Mouse (Mus musculus) MEL (cell line): ENCODE results near the gene Tmem184b. TPM values are rescaled to one million over a fixed set of nuclear protein-coding genes. Genes with fewer than 3 reads are reported as not detected.

ENCODE experiments used
- DNase-seq: peaks from one replicate; pipeline ENCODE4 v3.0.0; 2011; ENCODE audit warnings: low read depth, low spot score
- H3K27ac ChIP-seq: 2 replicates; pipeline ENCODE4 v1.5.1; 2012; ENCODE audit warnings: low read depth, mild to moderate bottlenecking, control low read depth, low read length, moderate library complexity; ENCODE audit not compliant: control insufficient read depth
- H3K27me3 ChIP-seq, 2 experiments: fragments of 150-350 bp in 1 of 2; sonication (generic) in 1 of 2; 2 replicates each; pipeline ENCODE4 v1.6.1; 2012; ENCODE audit warnings: low read length in 2 of 2, mild to moderate bottlenecking in 2 of 2, improper control_type of control experiment in 1 of 2, moderate library complexity in 1 of 2; ENCODE audit not compliant: insufficient read depth in 2 of 2, control insufficient read depth in 1 of 2
- H3K36me3 ChIP-seq, 2 experiments: 2 replicates each; pipeline ENCODE4 v1.6.1; 2012 to 2014; ENCODE audit warnings: low read length in 2 of 2, improper control_type of control experiment in 1 of 2, inconsistent platforms in 1 of 2, mild to moderate bottlenecking in 1 of 2; ENCODE audit not compliant: insufficient read depth in 2 of 2, control insufficient read depth in 1 of 2
- H3K4me1 ChIP-seq, 2 experiments: fragments of 150-350 bp in 1 of 2; sonication (generic) in 1 of 2; 2 replicates each; pipeline ENCODE4 v1.6.1; 2012; ENCODE audit warnings: low read length in 2 of 2, improper control_type of control experiment in 1 of 2, mild to moderate bottlenecking in 1 of 2; ENCODE audit not compliant: insufficient read depth in 2 of 2, control insufficient read depth in 1 of 2
- H3K4me3 ChIP-seq, 2 experiments: fragments of 150-350 bp in 1 of 2; sonication (generic) in 1 of 2; 2 replicates each; pipeline ENCODE4 v1.5.1; 2012; ENCODE audit warnings: low read depth in 2 of 2, low read length in 2 of 2, mild to moderate bottlenecking in 2 of 2, moderate library complexity in 2 of 2, control low read depth in 1 of 2, improper control_type of control experiment in 1 of 2; ENCODE audit not compliant: control insufficient read depth in 1 of 2, insufficient read depth in 1 of 2
- H3K79me2 ChIP-seq: 2 replicates; pipeline ENCODE4 v1.6.1; 2012; ENCODE audit warnings: mild to moderate bottlenecking, low read length, moderate library complexity; ENCODE audit not compliant: control insufficient read depth, poor library complexity, insufficient read depth
- H3K9ac ChIP-seq: 2 replicates; pipeline ENCODE4 v1.6.1; 2012; ENCODE audit warnings: low read depth, mild to moderate bottlenecking, control low read depth, low read length, moderate library complexity; ENCODE audit not compliant: control insufficient read depth, poor library complexity, severe bottlenecking
- H3K9me3 ChIP-seq: fragments of 150-350 bp; sonication (generic); replicated peaks from 2 replicates; pipeline ENCODE4 v1.6.1; 2012; ENCODE audit warnings: mild to moderate bottlenecking, low read length, improper control_type of control experiment, moderate library complexity; ENCODE audit not compliant: insufficient read depth
- CTCF ChIP-seq, 3 experiments: IDR thresholded peaks in 2 of 3; conservative IDR thresholded peaks in 1 of 3; 2 replicates each; pipeline ENCODE4 v1.5.1; 2011 to 2012; ENCODE audit warnings: low read length in 3 of 3, low read depth in 2 of 3, mild to moderate bottlenecking in 2 of 3, improper control_type of control experiment in 1 of 3, inconsistent platforms in 1 of 3, mixed read lengths in 1 of 3, moderate library complexity in 1 of 3; ENCODE audit not compliant: control insufficient read depth in 1 of 3, insufficient read depth in 1 of 3, poor library complexity in 1 of 3, severe bottlenecking in 1 of 3
- ETS1 ChIP-seq: IDR thresholded peaks from 2 replicates; pipeline ENCODE4 v1.6.1; 2012; ENCODE audit warnings: low read depth, mild to moderate bottlenecking, inconsistent platforms, low read length, improper control_type of control experiment, moderate library complexity
- GABPA ChIP-seq: IDR thresholded peaks from 2 replicates; pipeline ENCODE4 v1.6.1; 2012; ENCODE audit warnings: low read depth, mild to moderate bottlenecking, inconsistent platforms, low read length, improper control_type of control experiment, moderate library complexity
- JUND ChIP-seq: IDR thresholded peaks from 2 replicates; pipeline ENCODE4 v1.6.1; 2011; ENCODE audit warnings: low read depth, mild to moderate bottlenecking, improper control_type of control experiment, low read length
- MYB ChIP-seq: IDR thresholded peaks from 2 replicates; pipeline ENCODE4 v1.6.1; 2011; ENCODE audit warnings: mild to moderate bottlenecking, low read depth, low read length, improper control_type of control experiment
- NRF1 ChIP-seq: IDR thresholded peaks from 2 replicates; pipeline ENCODE4 v1.6.1; 2014; ENCODE audit warnings: low read depth, mild to moderate bottlenecking, inconsistent platforms, low read length, improper control_type of control experiment, moderate library complexity; ENCODE audit not compliant: poor library complexity, insufficient read depth, severe bottlenecking
- POLR2A ChIP-seq, 2 experiments: IDR thresholded peaks; 2 replicates each; pipeline ENCODE4 v1.6.1; 2011 to 2012; ENCODE audit warnings: low read length in 2 of 2, mild to moderate bottlenecking in 2 of 2, control low read depth in 1 of 2, improper control_type of control experiment in 1 of 2, low read depth in 1 of 2, moderate library complexity in 1 of 2; ENCODE audit not compliant: control insufficient read depth in 1 of 2, insufficient read depth in 1 of 2, poor library complexity in 1 of 2
- RAD21 ChIP-seq: IDR thresholded peaks from 2 replicates; pipeline ENCODE4 v1.6.1; 2011; ENCODE audit warnings: mild to moderate bottlenecking, low read depth, low read length, improper control_type of control experiment
- SMC3 ChIP-seq: IDR thresholded peaks from 2 replicates; pipeline ENCODE4 v1.6.1; 2011; ENCODE audit warnings: low read depth, low read length, improper control_type of control experiment
- TBP ChIP-seq: IDR thresholded peaks from 2 replicates; pipeline ENCODE4 v1.8.0; 2011; ENCODE audit warnings: low read depth, low read length, improper control_type of control experiment
- ZNF384 ChIP-seq: IDR thresholded peaks from 2 replicates; pipeline ENCODE4 v1.6.1; 2012; ENCODE audit warnings: low read depth, mild to moderate bottlenecking, inconsistent platforms, low read length, improper control_type of control experiment
- polyA plus RNA-seq, 2 experiments: library from polyadenylated mRNA; stranded (reverse) in 1 of 2; unstranded in 1 of 2; fragments of >175 nt in 1 of 2; fragments of >200 nt in 1 of 2; gene quantifications; 2 replicates each; pipeline versions ENCODE4 v1.2.1 to v1.2.4; 2012; ENCODE audit warnings: low replicate concordance in 2 of 2, low read depth in 1 of 2; ENCODE audit not compliant: insufficient read length in 2 of 2, insufficient read depth in 1 of 2, missing spikeins in 1 of 2
- total RNA-seq: library from RNA; depleted of rRNA; stranded (reverse); fragments of 300-350 nt; gene quantifications from 2 replicates; pipeline ENCODE4 v1.2.3, GENCODE M21; 2012

The Tmem184b gene
- total and polyA plus RNA-seq, 3 experiments: 7.5 to 28.4 TPM; not detected in 1

DNA sequence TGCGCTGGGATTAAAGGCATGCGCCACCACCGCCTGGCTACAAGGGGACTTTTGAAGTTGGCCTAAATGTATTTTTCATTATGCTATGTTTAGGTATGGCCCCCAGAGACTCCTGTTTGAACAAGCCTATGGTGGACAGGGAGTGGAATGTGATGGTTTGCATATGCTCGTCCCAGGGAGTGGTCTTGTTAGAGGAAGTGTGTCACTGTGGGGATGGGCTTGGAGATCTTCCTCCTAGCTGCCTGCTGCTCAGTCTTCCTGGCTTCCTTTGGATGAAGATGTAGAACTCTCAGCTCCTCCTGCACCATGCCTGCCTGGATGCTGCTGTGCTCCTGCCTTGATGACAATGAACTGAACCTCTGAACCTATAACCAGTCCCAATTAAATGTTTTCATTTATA lies 72.8 kb downstream of the Tmem184b start:
- no peak overlapping the region for H3K27ac ChIP-seq
- H3K36me3 ChIP-seq: peaks cover 0 to 18% of the 10 kb centered on the region in 2 experiments; a peak in 2 of 4 replicates
- TF ChIP-seq JUND: no peak
- 0 out of 4 replicates have a peak, but pooled peaks of 1 of the 2 experiments have one; percentile 37 for TF ChIP-seq POLR2A (IDR thresholded peaks at IDR 0.05; ENCODE audit: control insufficient read depth in 1 of 2, insufficient read depth in 1 of 2, low read depth in 1 of 2, low read length in 2 of 2, poor library complexity in 1 of 2)
- DNase-seq: peak; percentile 55
- peaks cover 19% of the 10 kb centered on the region for H3K79me2 ChIP-seq
- H3K4me1 ChIP-seq: peaks cover 2 to 30% of the 10 kb centered on the region in 2 experiments
- H3K4me3 ChIP-seq: no peak overlapping the region
- no peaks in the 10 kb centered on the region for H3K9me3 ChIP-seq
- no peak overlapping the region for H3K9ac ChIP-seq
- no peaks in the 10 kb centered on the region for H3K27me3 ChIP-seq

- peak; percentile 40 for DNase-seq
- peaks cover 2 to 30% of the 10 kb centered on the region in 2 experiments for H3K4me1 ChIP-seq
- H3K4me3 ChIP-seq: no peak overlapping the region
- no peak overlapping the region for H3K27ac ChIP-seq
- peaks cover 0 to 18% of the 10 kb centered on the region in 2 experiments; a peak in 2 of 4 replicates for H3K36me3 ChIP-seq
- H3K27me3 ChIP-seq: no peaks in the 10 kb centered on the region
- no peak overlapping the region for H3K9ac ChIP-seq
- peaks cover 23% of the 10 kb centered on the region for H3K79me2 ChIP-seq
- no peak for TF ChIP-seq SMC3
- peak; percentile 71 for TF ChIP-seq TBP
- no peaks in the 10 kb centered on the region for H3K9me3 ChIP-seq
Measured at GRCm38 (mm10) chr15:79329979-79330363, 73.4 kb downstream of the Tmem184b start.

GRCm38 (mm10) chr15:79329346-79329978 lies 73.9 kb downstream of the Tmem184b start:
- peak; percentile 57 for DNase-seq
- H3K79me2 ChIP-seq: peaks cover 27% of the 10 kb centered on the region
- TF ChIP-seq SMC3 (peak; percentile 27; the same call in 1 of the 2 replicates), MYB (no peak), CTCF (IDR thresholded peaks at IDR 0.05 in 2 of 3, conservative IDR thresholded peaks at IDR 0.05 in 1 of 3; ENCODE audit: control insufficient read depth in 1 of 3, insufficient read depth in 1 of 3, low read depth in 2 of 3, low read length in 3 of 3, poor library complexity in 1 of 3, severe bottlenecking in 1 of 3) (peak in 2 of 3 experiments; percentile 30 to 34), GABPA (no peak), NRF1 (no peak), RAD21 (peak; percentile 16), ETS1 (0 out of 2 replicates have a peak, but pooled peaks have one; percentile 19), ZNF384 (peak; percentile 26; the same call in 1 of the 2 replicates)
- peaks cover 2 to 30% of the 10 kb centered on the region in 2 experiments for H3K4me1 ChIP-seq
- no peak overlapping the region for H3K27ac ChIP-seq
- no peak overlapping the region for H3K4me3 ChIP-seq
- no peaks in the 10 kb centered on the region for H3K27me3 ChIP-seq
- no peaks in the 10 kb centered on the region for H3K9me3 ChIP-seq
- peaks cover 0 to 18% of the 10 kb centered on the region in 2 experiments; a peak in 2 of 4 replicates for H3K36me3 ChIP-seq
- H3K9ac ChIP-seq: no peak overlapping the region
